Mouse (Mus musculus) MEL (cell line): Measurements from ENCODE around the gene Ctps. TPM values are rescaled to one million over a fixed set of nuclear protein-coding genes. Genes with fewer than 3 reads are reported as not detected.

ENCODE experiments used
- DNase-seq: peaks from one replicate; pipeline ENCODE4 v3.0.0; 2011; ENCODE audit warnings: low read depth, low spot score
- H3K27ac ChIP-seq: 2 replicates; pipeline ENCODE4 v1.5.1; 2012; ENCODE audit warnings: low read depth, mild to moderate bottlenecking, control low read depth, low read length, moderate library complexity; ENCODE audit not compliant: control insufficient read depth
- H3K27me3 ChIP-seq, 2 experiments: fragments of 150-350 bp in 1 of 2; sonication (generic) in 1 of 2; 2 replicates each; pipeline ENCODE4 v1.6.1; 2012; ENCODE audit warnings: low read length in 2 of 2, mild to moderate bottlenecking in 2 of 2, improper control_type of control experiment in 1 of 2, moderate library complexity in 1 of 2; ENCODE audit not compliant: insufficient read depth in 2 of 2, control insufficient read depth in 1 of 2
- H3K36me3 ChIP-seq, 2 experiments: 2 replicates each; pipeline ENCODE4 v1.6.1; 2012 to 2014; ENCODE audit warnings: low read length in 2 of 2, improper control_type of control experiment in 1 of 2, inconsistent platforms in 1 of 2, mild to moderate bottlenecking in 1 of 2; ENCODE audit not compliant: insufficient read depth in 2 of 2, control insufficient read depth in 1 of 2
- H3K4me1 ChIP-seq, 2 experiments: fragments of 150-350 bp in 1 of 2; sonication (generic) in 1 of 2; 2 replicates each; pipeline ENCODE4 v1.6.1; 2012; ENCODE audit warnings: low read length in 2 of 2, improper control_type of control experiment in 1 of 2, mild to moderate bottlenecking in 1 of 2; ENCODE audit not compliant: insufficient read depth in 2 of 2, control insufficient read depth in 1 of 2
- H3K4me3 ChIP-seq, 2 experiments: fragments of 150-350 bp in 1 of 2; sonication (generic) in 1 of 2; 2 replicates each; pipeline ENCODE4 v1.5.1; 2012; ENCODE audit warnings: low read depth in 2 of 2, low read length in 2 of 2, mild to moderate bottlenecking in 2 of 2, moderate library complexity in 2 of 2, control low read depth in 1 of 2, improper control_type of control experiment in 1 of 2; ENCODE audit not compliant: control insufficient read depth in 1 of 2, insufficient read depth in 1 of 2
- H3K79me2 ChIP-seq: 2 replicates; pipeline ENCODE4 v1.6.1; 2012; ENCODE audit warnings: mild to moderate bottlenecking, low read length, moderate library complexity; ENCODE audit not compliant: control insufficient read depth, poor library complexity, insufficient read depth
- H3K9ac ChIP-seq: 2 replicates; pipeline ENCODE4 v1.6.1; 2012; ENCODE audit warnings: low read depth, mild to moderate bottlenecking, control low read depth, low read length, moderate library complexity; ENCODE audit not compliant: control insufficient read depth, poor library complexity, severe bottlenecking
- H3K9me3 ChIP-seq: fragments of 150-350 bp; sonication (generic); replicated peaks from 2 replicates; pipeline ENCODE4 v1.6.1; 2012; ENCODE audit warnings: mild to moderate bottlenecking, low read length, improper control_type of control experiment, moderate library complexity; ENCODE audit not compliant: insufficient read depth
- CTCF ChIP-seq, 3 experiments: IDR thresholded peaks in 2 of 3; conservative IDR thresholded peaks in 1 of 3; 2 replicates each; pipeline ENCODE4 v1.5.1; 2011 to 2012; ENCODE audit warnings: low read length in 3 of 3, low read depth in 2 of 3, mild to moderate bottlenecking in 2 of 3, improper control_type of control experiment in 1 of 3, inconsistent platforms in 1 of 3, mixed read lengths in 1 of 3, moderate library complexity in 1 of 3; ENCODE audit not compliant: control insufficient read depth in 1 of 3, insufficient read depth in 1 of 3, poor library complexity in 1 of 3, severe bottlenecking in 1 of 3
- E2F4 ChIP-seq: IDR thresholded peaks from 2 replicates; pipeline ENCODE4 v1.6.1; 2011; ENCODE audit warnings: low read depth, low read length, improper control_type of control experiment, borderline replicate concordance
- EP300 ChIP-seq, 2 experiments: IDR thresholded peaks; 2 replicates each; pipeline ENCODE4 v1.6.1; 2011; ENCODE audit warnings: improper control_type of control experiment in 2 of 2, low read length in 2 of 2, low read depth in 1 of 2, mild to moderate bottlenecking in 1 of 2
- GABPA ChIP-seq: IDR thresholded peaks from 2 replicates; pipeline ENCODE4 v1.6.1; 2012; ENCODE audit warnings: low read depth, mild to moderate bottlenecking, inconsistent platforms, low read length, improper control_type of control experiment, moderate library complexity
- HCFC1 ChIP-seq: IDR thresholded peaks from 2 replicates; pipeline ENCODE4 v1.6.1; 2012; ENCODE audit warnings: low read depth, mild to moderate bottlenecking, inconsistent platforms, low read length, improper control_type of control experiment, moderate library complexity
- JUND ChIP-seq: IDR thresholded peaks from 2 replicates; pipeline ENCODE4 v1.6.1; 2011; ENCODE audit warnings: low read depth, mild to moderate bottlenecking, improper control_type of control experiment, low read length
- MAFK ChIP-seq: IDR thresholded peaks from 2 replicates; pipeline ENCODE4 v1.6.1; 2011; ENCODE audit warnings: low read depth, mild to moderate bottlenecking, low read length, improper control_type of control experiment, borderline replicate concordance
- MAX ChIP-seq: IDR thresholded peaks from 2 replicates; pipeline ENCODE4 v1.6.1; 2011; ENCODE audit warnings: low read length, improper control_type of control experiment
- MAZ ChIP-seq: IDR thresholded peaks from 2 replicates; pipeline ENCODE4 v1.6.1; 2012; ENCODE audit warnings: low read depth, mild to moderate bottlenecking, inconsistent platforms, low read length, improper control_type of control experiment
- MEF2A ChIP-seq: IDR thresholded peaks from 2 replicates; pipeline ENCODE4 v1.6.1; 2014; ENCODE audit warnings: low read depth, mild to moderate bottlenecking, inconsistent platforms, low read length, improper control_type of control experiment; ENCODE audit not compliant: poor library complexity, insufficient replicate concordance, severe bottlenecking; ENCODE audit errors: extremely low read depth
- MYC ChIP-seq: IDR thresholded peaks from 2 replicates; pipeline ENCODE4 v1.6.1; 2011; ENCODE audit warnings: low read depth, mild to moderate bottlenecking, low read length, improper control_type of control experiment, moderate library complexity
- NRF1 ChIP-seq: IDR thresholded peaks from 2 replicates; pipeline ENCODE4 v1.6.1; 2014; ENCODE audit warnings: low read depth, mild to moderate bottlenecking, inconsistent platforms, low read length, improper control_type of control experiment, moderate library complexity; ENCODE audit not compliant: poor library complexity, insufficient read depth, severe bottlenecking
- POLR2A ChIP-seq, 2 experiments: IDR thresholded peaks; 2 replicates each; pipeline ENCODE4 v1.6.1; 2011 to 2012; ENCODE audit warnings: low read length in 2 of 2, mild to moderate bottlenecking in 2 of 2, control low read depth in 1 of 2, improper control_type of control experiment in 1 of 2, low read depth in 1 of 2, moderate library complexity in 1 of 2; ENCODE audit not compliant: control insufficient read depth in 1 of 2, insufficient read depth in 1 of 2, poor library complexity in 1 of 2
- POLR2AphosphoS2 ChIP-seq: IDR thresholded peaks from 2 replicates; pipeline ENCODE4 v1.6.1; 2011; ENCODE audit warnings: low read length, improper control_type of control experiment
- RAD21 ChIP-seq: IDR thresholded peaks from 2 replicates; pipeline ENCODE4 v1.6.1; 2011; ENCODE audit warnings: mild to moderate bottlenecking, low read depth, low read length, improper control_type of control experiment
- SIN3A ChIP-seq: IDR thresholded peaks from 2 replicates; pipeline ENCODE4 v1.6.1; 2012; ENCODE audit warnings: low read length, improper control_type of control experiment, inconsistent platforms
- TCF12 ChIP-seq: IDR thresholded peaks from 2 replicates; pipeline ENCODE4 v1.6.1; 2014; ENCODE audit warnings: low read depth, mild to moderate bottlenecking, inconsistent platforms, low read length, improper control_type of control experiment, moderate library complexity
- USF2 ChIP-seq, 2 experiments: IDR thresholded peaks; 2 replicates each; pipeline ENCODE4 v1.6.1; 2011 to 2012; ENCODE audit warnings: improper control_type of control experiment in 2 of 2, low read length in 2 of 2, borderline replicate concordance in 1 of 2, inconsistent platforms in 1 of 2, low read depth in 1 of 2, mild to moderate bottlenecking in 1 of 2; ENCODE audit not compliant: insufficient read depth in 1 of 2
- ZC3H11A ChIP-seq: IDR thresholded peaks from 2 replicates; pipeline ENCODE4 v1.6.1; 2012; ENCODE audit warnings: low read depth, mild to moderate bottlenecking, inconsistent platforms, low read length, improper control_type of control experiment
- ZMIZ1 ChIP-seq: IDR thresholded peaks from 2 replicates; pipeline ENCODE4 v1.6.1; 2012; ENCODE audit warnings: low read depth, mild to moderate bottlenecking, inconsistent platforms, low read length, improper control_type of control experiment, moderate library complexity
- ZNF384 ChIP-seq: IDR thresholded peaks from 2 replicates; pipeline ENCODE4 v1.6.1; 2012; ENCODE audit warnings: low read depth, mild to moderate bottlenecking, inconsistent platforms, low read length, improper control_type of control experiment
- polyA plus RNA-seq, 2 experiments: library from polyadenylated mRNA; stranded (reverse) in 1 of 2; unstranded in 1 of 2; fragments of >175 nt in 1 of 2; fragments of >200 nt in 1 of 2; gene quantifications; 2 replicates each; pipeline versions ENCODE4 v1.2.1 to v1.2.4; 2012; ENCODE audit warnings: low replicate concordance in 2 of 2, low read depth in 1 of 2; ENCODE audit not compliant: insufficient read length in 2 of 2, insufficient read depth in 1 of 2, missing spikeins in 1 of 2
- total RNA-seq: library from RNA; depleted of rRNA; stranded (reverse); fragments of 300-350 nt; gene quantifications from 2 replicates; pipeline ENCODE4 v1.2.3, GENCODE M21; 2012

Ctps gene
- total and polyA plus RNA-seq, 3 experiments, result 81.2 to 82.2 TPM; not detected in 1

GRCm38 (mm10) chr4:120612304-120613080, 42.4 kb upstream of the Ctps start:
- no peak overlapping the region for H3K9ac ChIP-seq
- H3K27me3 ChIP-seq, result no peaks in the 10 kb centered on the region
- H3K4me1 ChIP-seq, result peaks cover 0 to 4% of the 10 kb centered on the region in 2 experiments; a peak in 1 of 4 replicates
- H3K4me3 ChIP-seq, result no peak overlapping the region
- no peak for DNase-seq
- H3K79me2 ChIP-seq, result no peaks in the 10 kb centered on the region
- no peaks in the 10 kb centered on the region for H3K9me3 ChIP-seq
- no peak overlapping the region for H3K27ac ChIP-seq
- no peak for TF ChIP-seq HCFC1
- no peak for TF ChIP-seq USF2 (IDR thresholded peaks at IDR 0.05; ENCODE audit: borderline replicate concordance in 1 of 2, insufficient read depth in 1 of 2, low read depth in 1 of 2, low read length in 2 of 2)
- no peak for TF ChIP-seq CTCF (IDR thresholded peaks at IDR 0.05 in 2 of 3, conservative IDR thresholded peaks at IDR 0.05 in 1 of 3; ENCODE audit: control insufficient read depth in 1 of 3, insufficient read depth in 1 of 3, low read depth in 2 of 3, low read length in 3 of 3, poor library complexity in 1 of 3, severe bottlenecking in 1 of 3)
- TF ChIP-seq MAFK, result no peak
- TF ChIP-seq EP300 (IDR thresholded peaks at IDR 0.05; ENCODE audit: low read depth in 1 of 2, low read length in 2 of 2), result no peak
- TF ChIP-seq RAD21, result no peak
- no peak for TF ChIP-seq NRF1
- TF ChIP-seq JUND, result no peak
- no peaks in the 10 kb centered on the region for H3K36me3 ChIP-seq

GRCm38 (mm10) chr4:120611005-120611404, 40.9 kb upstream of the Ctps start:
- H3K9ac ChIP-seq, result no peak overlapping the region
- TF ChIP-seq MEF2A (no peak), SIN3A (no peak), JUND (no peak), MAX (no peak), MYC (no peak), MAZ (no peak), RAD21 (no peak), E2F4 (no peak), MAFK (no peak), GABPA (no peak), POLR2A (IDR thresholded peaks at IDR 0.05; ENCODE audit: control insufficient read depth in 1 of 2, insufficient read depth in 1 of 2, low read depth in 1 of 2, low read length in 2 of 2, poor library complexity in 1 of 2) (no peak), TCF12 (no peak), EP300 (IDR thresholded peaks at IDR 0.05; ENCODE audit: low read depth in 1 of 2, low read length in 2 of 2) (no peak), ZC3H11A (no peak), ZNF384 (no peak), ZMIZ1 (no peak), POLR2AphosphoS2 (no peak)
- TF ChIP-seq, all 39 proteins: peak for 0
- H3K4me1 ChIP-seq, result peaks cover 0 to 4% of the 10 kb centered on the region in 2 experiments; a peak in 1 of 4 replicates

More at GRCm38 (mm10) chr4:120611005-120611404, 40.9 kb upstream of the Ctps start:
- Histone ChIP-seq H3K36me3 (no peaks in the 10 kb centered on the region), H3K27ac (no peak overlapping the region), H3K9me3 (no peaks in the 10 kb centered on the region), H3K79me2 (no peaks in the 10 kb centered on the region), H3K4me3 (no peak overlapping the region), H3K27me3 (no peaks in the 10 kb centered on the region)
- DNase-seq, result no peak
